Mouse (Mus musculus) layer of hippocampus, adult 9-11 months (tissue): Measurements from ENCODE around the gene Edc3.
A peak's percentile ranks its signal among the peaks of the same experiment; 100 is the strongest.

Experiments
- DNase-seq: peaks from one replicate; pipeline ENCODE4 v3.0.0; 2022

Gene Edc3

DNA sequence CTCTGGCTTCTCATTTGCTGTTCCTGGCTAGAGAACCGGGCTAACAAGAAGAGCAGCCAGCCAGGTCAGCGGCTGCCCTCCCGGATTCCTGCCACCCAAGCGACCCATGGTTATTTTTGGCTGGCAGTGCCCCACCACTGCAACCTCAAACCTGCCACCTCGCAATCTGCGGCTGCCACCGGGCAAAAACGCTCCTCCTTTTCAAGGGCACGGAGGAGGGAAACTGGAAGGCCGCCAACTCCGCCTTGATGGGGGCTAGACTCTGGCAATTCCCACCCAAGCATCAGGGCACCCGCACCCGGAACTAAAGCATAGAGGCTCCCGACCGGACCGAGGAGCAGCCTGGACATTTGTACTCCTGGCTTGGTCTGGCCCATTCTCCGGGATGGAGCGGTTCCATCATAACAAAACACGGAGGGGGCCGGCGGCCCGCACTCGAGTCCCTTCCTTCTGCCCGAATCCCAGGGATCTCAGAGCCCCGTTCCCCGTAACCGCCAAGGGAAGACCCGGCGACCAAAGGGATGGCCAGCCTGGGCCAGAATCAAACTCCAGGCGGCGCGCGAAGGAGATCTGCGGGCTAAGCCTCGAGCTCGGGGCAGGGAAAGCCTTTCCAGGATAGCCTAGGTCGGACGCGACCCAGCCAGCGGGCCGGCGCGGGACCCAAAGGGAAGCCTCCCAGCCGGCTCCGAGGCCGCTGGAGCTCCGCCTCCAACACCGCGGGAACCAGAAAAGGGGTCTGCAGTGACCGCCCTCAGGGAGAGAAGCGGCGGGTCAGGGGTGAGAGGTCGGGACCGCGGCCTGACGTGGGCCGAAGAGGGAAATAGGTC is 56.0 kb downstream of the Edc3 start:
- peak; percentile 73 for DNase-seq

DNA sequence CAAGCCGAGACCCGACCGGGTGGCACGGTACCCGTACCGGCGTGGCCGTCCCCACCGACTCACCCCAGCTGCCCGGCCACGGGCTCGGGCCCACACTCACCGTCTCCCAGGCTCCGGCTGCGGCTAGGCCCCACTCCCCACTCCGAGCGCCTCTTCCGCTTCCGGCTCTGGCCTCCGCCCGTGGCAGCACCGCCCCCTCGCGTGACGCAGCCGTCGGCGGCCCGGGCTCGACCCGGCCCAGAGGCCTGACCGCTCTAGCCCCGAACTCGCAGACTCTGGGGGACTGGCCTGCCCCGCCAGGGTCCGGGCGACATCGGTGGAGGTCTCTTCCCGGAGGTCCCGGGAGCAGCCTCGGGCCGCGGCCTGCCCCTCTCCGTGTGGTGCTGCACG is 56.6 kb downstream of the Edc3 start:
- peak; percentile 92 for DNase-seq

DNA sequence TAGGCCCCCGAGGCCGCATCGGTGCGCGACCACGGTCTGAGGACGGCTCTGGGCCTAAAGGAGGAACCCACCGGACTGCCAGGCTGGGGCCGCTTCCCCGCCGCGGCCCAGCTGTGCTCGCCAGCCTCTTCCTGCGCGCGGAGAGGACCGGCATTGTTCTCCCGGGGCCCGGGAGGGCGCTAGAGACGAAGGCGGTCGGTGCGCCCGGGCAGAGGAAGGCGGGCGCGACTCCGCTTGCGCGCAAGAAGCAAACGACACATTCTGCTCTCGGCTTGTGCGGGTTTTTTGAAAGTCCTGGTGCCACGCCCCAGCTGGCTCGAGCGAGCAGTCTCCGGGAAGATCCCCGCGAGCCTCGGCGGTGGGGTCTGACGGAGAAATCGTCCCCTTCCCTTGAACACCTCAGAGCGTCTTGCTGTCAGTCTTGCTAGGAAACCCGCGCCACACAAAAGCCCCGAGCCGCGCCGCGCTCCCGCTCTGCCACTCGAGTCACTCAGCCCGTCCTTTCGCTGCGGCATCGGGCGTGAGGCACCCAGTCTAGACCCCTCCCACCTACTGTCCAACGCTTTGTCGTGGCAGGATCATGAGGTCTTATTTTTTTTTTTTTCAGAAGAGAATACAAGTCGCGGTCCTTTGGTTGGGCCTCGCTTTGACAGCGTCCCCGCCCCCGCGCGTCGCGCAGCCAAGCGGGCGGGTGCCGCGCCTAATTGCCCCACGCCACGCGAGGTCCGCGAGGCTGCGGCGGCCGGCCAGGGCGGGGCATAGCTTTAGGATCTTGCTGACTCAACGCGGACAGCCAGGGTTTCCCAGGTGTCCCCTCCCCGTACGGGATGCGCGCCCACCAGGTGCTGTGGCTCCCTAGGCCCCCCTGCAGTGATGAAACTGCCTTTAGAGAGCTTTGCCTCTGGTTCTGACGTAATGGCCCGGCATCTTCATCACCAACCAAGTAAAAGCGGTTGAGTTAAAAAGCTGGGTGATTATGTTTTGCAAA is 57.3 kb downstream of the Edc3 start, which contains the start of gene Clk3:
Clk3 (minus strand) TSS at position 497 of the 988 bp plus-strand sequence.
- DNase-seq, result peak; percentile 70

DNA sequence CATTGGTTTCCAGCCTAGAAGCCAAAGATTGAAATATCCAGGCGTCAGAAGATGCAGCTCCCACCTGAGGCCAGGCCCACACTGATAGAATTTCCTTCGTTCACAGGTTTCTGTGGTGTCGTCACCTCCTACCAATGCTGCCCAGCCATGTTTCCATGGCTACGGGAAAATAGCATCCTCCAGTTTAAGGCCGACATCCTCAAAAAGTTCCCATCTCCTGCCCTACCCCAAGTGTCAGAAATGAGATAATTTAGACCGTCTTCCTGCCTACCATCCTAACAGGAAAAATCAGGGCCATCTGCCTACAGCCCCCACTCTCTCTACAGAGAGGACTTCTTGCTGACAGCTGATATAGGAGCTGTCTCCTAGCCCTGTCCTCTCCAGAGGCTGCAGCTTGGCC is 58.1 kb downstream of the Edc3 start:
- DNase-seq, result no peak

DNA sequence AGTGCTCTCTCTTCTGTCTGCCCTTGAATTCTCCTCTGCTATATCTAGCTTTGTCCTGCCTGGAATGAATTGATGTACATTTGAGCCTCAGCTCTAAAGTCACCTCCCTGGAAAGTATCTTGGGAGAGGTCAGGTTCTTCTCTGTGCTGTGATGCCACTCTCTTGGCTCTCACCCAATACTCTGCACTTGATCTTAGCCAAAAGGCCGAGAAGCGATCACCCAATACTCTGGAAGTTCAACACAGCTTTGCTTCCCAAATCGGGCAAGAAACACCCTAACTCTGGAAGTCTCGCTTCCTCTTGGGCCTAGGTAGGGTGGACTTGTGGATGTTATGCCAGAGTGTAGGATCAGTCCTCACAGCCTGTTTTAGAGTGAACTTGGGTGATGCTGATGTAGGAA is 58.9 kb downstream of the Edc3 start:
- DNase-seq, result no peak

DNA sequence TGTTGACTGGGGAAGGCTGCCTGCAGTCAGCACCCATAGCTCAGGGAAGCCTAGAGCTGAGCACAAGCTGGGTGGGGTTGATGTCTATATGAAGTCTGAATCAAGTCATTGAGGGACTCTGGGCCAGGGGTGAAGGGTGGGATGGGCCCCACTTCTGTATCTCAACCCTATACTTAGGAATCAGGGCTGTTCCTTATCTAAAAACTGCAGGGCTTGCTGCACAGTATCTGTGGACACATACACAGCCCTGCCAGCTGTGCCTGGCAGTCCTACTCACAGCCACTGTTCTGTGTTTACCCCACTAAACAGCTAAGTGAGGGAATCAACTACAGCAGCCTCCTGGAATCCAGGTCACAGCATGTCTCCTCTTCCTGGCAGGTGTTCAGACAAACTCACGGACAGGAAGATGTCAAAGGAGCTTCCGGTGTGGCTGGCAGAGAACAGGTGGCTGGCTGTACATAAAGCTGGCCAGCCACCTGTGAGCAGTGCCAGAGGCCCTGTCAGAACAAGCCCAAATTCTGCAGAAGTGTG is 61.3 kb downstream of the Edc3 start:
- no peak for DNase-seq

DNA sequence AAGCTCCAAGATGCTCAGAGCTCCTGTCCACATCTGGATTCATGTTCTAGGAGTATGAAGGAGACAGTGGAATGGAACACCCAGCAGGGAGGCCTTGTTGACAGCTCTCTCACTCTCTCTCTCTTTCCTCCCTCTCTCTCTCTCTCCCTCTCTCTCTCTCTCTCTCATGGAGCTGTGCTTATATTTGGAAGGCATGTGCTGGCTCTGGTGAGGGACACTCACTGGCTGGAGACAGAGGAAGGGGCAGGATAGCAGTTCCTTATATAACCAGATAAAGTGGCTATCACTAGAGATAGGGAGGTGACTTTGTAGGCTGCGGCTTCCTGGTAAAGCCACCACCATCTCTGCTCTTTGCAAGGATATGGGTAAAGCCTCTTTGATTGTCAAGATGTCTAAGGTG is 61.9 kb downstream of the Edc3 start:
- no peak for DNase-seq

DNA sequence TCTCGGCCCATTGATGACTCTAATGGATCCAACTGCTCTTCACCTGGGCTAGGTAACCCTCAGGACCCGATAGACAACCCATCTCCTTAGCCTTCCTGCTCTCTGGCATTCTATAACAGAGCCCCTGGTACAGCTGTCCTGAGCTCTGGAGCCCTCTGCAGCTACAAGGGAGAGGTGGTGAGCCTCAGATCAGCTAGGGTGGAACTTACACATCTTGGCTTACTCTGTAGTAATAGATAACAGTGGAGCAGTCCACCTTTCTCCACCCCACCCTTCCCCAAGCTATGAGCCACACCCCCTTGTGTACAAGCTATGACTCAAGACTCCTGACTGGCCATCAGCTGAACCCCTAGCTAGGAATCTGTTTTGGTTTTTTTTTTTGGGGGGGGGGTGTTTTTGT is 62.5 kb downstream of the Edc3 start:
- DNase-seq, result no peak

DNA sequence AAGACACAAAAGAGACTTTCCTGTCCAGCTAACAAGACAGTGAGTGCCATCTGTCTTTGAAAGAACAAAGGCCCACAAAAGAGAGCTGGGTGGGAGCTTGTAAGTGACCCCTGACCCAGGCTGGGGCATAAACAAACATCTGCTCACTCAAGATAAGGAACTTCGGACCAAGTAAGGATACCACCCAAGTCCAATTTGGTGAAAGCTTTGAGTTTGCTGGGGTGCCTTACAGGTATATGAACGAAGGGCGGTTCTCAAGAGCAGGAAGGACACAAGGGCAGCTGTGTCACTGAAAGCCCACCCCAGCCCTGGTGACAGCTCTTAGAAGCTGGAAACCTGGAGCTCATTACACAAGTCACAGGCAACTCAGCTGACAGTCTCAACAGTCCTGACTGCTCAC is 65.4 kb downstream of the Edc3 start:
- no peak for DNase-seq

DNA sequence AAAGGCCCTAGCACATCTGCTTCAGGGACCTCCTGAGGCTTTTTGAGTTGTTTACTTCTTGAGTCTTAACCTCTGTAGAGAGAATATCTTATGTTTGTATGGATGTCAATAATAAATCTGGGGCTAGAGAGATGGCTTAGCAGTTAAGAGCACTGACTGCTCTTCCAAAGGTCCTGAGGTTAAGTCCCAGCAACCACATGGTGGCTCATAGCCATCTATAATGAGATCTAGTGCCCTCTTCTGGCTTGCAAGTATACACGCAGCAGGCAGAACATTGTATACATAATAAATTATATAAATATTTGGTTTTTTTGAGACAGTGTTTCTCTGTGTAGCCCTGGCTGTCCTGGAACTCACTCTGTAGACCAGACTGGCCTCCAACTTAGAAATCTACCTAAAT is 65.8 kb downstream of the Edc3 start:
- DNase-seq, result no peak

DNA sequence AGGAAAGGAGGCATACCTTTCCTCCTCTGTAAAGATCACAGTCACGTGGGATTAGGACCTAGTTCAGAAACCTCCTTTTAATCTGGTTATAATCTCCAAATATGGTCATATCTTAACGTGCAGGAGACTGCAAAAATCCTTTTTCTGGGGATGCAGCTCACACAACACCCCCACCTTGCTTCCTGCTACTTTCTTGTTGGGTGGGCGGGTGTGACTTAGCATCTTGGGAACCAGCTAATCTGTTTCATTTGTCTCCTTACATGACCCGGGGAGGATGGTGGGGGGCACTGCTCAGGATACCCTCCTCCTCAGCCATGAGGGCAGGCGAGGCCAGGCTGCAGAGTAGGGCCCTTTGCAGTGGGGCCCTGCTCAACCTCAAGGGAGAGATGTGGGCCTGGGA is 66.7 kb downstream of the Edc3 start:
- DNase-seq, result peak; percentile 21

DNA sequence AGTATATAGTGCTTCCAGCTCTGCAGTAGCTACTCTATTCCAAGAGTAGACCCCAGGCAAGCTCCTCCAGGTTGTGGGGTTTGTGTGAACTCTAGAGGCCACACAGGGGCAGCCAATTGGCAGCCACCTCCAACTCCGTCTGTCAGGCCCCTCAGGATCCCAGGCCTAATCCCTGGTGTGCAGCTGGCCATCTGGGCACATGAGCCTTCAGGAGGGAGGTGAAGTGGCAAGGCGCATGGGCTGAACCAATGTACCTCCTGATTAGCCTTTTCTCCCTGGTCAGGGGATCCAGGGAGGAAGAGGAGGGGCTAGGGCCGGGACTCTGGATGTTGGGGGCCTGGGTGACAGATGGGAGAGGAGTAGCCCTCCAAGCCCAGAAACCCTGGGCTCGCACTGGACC is 67.4 kb downstream of the Edc3 start:
- no peak for DNase-seq

DNA sequence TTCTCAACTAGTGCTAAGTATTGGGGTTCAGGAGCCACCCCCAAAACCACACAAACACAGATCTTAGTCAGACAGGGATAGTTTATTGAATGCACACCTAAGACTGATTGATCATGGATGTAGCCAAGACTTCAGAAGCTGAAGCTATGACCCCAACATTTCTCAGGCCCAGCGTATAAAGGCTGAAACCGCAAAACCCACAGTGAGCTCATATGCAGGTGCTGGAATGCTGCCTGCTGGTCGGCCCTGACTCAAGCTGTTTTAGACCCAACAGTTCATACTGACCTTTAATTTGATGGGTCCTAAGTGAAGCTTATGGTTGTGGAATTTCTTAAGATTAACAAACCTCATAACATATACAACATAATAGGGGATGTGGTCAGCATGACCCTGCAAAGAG is 74.3 kb downstream of the Edc3 start:
- no peak for DNase-seq

DNA sequence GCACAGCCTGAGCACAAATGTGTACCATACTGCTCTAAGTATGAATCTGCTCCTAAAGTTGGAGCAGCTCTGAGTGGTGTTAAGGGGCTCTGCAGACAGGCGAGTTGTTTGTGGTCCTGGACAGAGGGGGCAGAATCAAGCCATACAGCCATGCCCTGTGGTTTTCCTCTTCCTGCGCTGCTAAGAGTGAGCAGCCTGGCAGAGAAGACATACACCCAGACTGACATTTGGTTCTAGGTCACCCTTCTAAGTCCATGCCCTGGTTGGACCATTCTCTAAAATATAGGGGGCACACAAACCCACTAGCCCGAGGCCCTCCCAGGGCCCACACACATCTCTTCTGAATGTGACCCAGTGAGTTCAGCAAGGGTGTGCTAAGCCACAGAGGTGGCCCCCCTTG is 81.4 kb downstream of the Edc3 start:
- DNase-seq, result no peak

DNA sequence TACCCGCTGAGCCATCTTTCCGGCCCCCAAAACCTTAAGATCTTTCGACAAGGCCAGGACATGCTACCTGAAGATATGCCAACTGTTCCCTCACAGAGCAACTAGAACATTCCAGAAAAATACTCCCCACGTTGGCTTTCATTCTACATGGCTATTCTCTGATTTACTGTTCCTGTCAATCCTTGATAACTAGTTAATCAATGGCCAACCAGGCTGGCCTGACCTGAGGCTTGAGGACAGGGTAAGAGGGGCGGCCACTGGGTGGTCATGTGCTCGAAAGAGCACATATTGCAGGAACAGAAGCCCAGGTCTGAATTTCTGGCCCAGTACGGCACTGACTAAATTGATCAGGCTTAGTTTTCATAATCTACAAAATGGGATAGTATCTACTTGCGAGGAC is 89.1 kb downstream of the Edc3 start:
- DNase-seq, result no peak

DNA sequence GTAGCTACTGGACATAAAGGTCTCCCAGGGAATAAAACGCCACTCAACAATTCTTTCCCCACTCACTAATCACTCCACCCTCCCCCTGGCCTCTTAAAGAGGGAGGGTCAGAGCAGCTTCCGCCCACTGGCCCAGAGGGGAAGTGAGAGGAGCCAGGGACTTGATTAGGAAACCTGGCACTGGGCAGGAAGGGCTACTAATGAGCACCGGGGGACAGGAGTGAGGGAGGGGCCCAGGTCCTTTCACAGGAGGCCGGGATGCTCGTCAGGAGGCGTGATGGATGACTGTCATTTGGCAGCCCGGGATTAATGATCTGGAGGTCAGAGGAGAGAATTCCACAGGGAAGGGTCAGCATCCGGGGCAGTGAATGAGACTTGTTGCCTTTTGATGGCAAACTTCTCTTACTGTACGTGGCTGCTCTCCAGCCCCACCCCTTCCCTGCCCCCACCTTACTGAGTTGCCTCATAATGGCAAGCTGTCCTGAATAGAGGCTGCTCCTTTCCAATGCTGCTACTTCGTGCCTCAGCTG is 90.4 kb downstream of the Edc3 start:
- DNase-seq, result no peak

DNA sequence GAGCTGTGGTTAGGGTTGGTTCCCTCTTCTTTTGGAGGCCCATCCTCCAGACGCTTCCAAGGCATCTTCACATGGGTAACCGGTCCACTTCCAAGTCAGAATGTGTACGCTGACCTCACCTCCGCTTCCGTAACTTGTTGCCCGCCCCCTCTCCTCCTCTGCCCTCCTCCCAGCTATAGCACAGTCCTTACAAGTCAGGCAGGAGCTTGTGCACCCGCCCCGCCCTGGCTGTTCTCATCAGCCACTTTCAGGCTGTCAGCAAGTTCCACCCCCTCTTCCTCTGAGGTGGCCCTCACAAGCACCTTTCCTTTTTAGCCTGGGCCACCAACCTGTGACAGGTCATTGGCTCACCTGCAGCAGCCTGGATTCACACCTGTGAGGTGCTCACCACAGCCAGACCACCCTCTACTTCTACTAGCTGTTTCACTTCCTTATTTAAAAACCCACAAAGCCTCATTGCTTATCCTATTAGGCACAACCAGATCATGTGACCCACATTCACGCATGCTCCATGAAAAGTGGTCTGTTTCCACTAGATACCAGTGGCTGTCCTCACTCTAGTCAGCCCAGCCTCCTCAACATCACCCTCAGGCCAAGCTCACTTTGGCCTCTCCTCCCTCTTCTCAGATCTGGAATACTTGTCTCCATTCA is 92.1 kb downstream of the Edc3 start:
- no peak for DNase-seq
